Mouse (Mus musculus) ES-E14 (cell line): ENCODE data around the gene Sema6d. TPM values are rescaled to one million over a fixed set of nuclear protein-coding genes. Genes with fewer than 3 reads are reported as not detected.
A peak's percentile ranks its signal among the peaks of the same experiment; 100 is the strongest.

Source experiments
- DNase-seq: peaks from one replicate; pipeline ENCODE4 v3.0.0-alpha.2; 2013; ENCODE audit warnings: low read depth, low spot score
- H3K27ac ChIP-seq: 2 replicates; pipeline ENCODE4 v1.5.1; 2012; ENCODE audit warnings: low read depth, mild to moderate bottlenecking, low read length, moderate library complexity, mixed read lengths; ENCODE audit not compliant: poor library complexity, insufficient read depth, severe bottlenecking
- H3K36me3 ChIP-seq: 2 replicates; pipeline ENCODE4 v1.6.1; 2012; ENCODE audit warnings: mild to moderate bottlenecking, low read length, moderate library complexity, mixed read lengths; ENCODE audit not compliant: control insufficient read depth, poor library complexity, insufficient read depth, severe bottlenecking
- H3K4me1 ChIP-seq, 2 experiments: fragments of 150-350 bp in 1 of 2; sonication (generic) in 1 of 2; 2 replicates each; pipeline ENCODE4 v1.6.1; 2012; ENCODE audit warnings: low read length in 2 of 2, mild to moderate bottlenecking in 1 of 2, mixed read lengths in 1 of 2; ENCODE audit not compliant: control insufficient read depth in 2 of 2, insufficient read depth in 2 of 2, poor library complexity in 1 of 2
- H3K4me3 ChIP-seq, 2 experiments: fragments of 150-350 bp in 1 of 2; sonication (generic) in 1 of 2; 2 replicates each; pipeline ENCODE4 v1.5.1; 2012; ENCODE audit warnings: low read length in 2 of 2, low read depth in 1 of 2, mild to moderate bottlenecking in 1 of 2, mixed read lengths in 1 of 2; ENCODE audit not compliant: insufficient read depth in 1 of 2, poor library complexity in 1 of 2, severe bottlenecking in 1 of 2
- H3K9ac ChIP-seq: 2 replicates; pipeline ENCODE4 v1.6.1; 2012; ENCODE audit warnings: low read depth, mild to moderate bottlenecking, low read length, mixed read lengths; ENCODE audit not compliant: poor library complexity, insufficient read depth, severe bottlenecking
- H3K9me3 ChIP-seq: fragments of 150-350 bp; sonication (generic); 2 replicates; pipeline ENCODE4 v1.6.1; 2012; ENCODE audit warnings: low read depth, mild to moderate bottlenecking, low read length; ENCODE audit not compliant: control insufficient read depth, insufficient read depth
- CHD2 ChIP-seq: IDR thresholded peaks from 2 replicates; pipeline ENCODE4 v1.6.1; 2014; ENCODE audit warnings: mild to moderate bottlenecking, low read depth, low read length, inconsistent platforms
- HCFC1 ChIP-seq: IDR thresholded peaks from 2 replicates; pipeline ENCODE4 v1.6.1; 2012; ENCODE audit warnings: low read length, inconsistent platforms, borderline replicate concordance; ENCODE audit not compliant: insufficient read depth
- MAFK ChIP-seq: IDR thresholded peaks from 2 replicates; pipeline ENCODE4 v1.6.1; 2014; ENCODE audit warnings: mild to moderate bottlenecking, low read depth, low read length, inconsistent platforms; ENCODE audit not compliant: insufficient read depth
- ZC3H11A ChIP-seq: IDR thresholded peaks from 2 replicates; pipeline ENCODE4 v1.6.1; 2012; ENCODE audit warnings: low read depth, mild to moderate bottlenecking, inconsistent platforms, low read length, borderline replicate concordance
- ZNF384 ChIP-seq: IDR thresholded peaks from 2 replicates; pipeline ENCODE4 v1.6.1; 2012; ENCODE audit warnings: low read depth, low read length, inconsistent platforms
- in situ Hi-C, 2 experiments: fragments of 600-800 bp; cut with MboI; formaldehyde crosslinking; loops; one replicate each; pipeline ENCODE4 v1.15.1; 2025; ENCODE audit warnings: low sequenced_read_pairs in 2 of 2, inconsistent platforms in 1 of 2; ENCODE audit not compliant: unreplicated experiment in 2 of 2
- total RNA-seq: library from RNA; depleted of rRNA; stranded (reverse); fragments of 300-350 nt; gene quantifications from 2 replicates; pipeline ENCODE4 v1.2.3, GENCODE M21; 2012

Sema6d gene
- total RNA-seq, 1 experiment = 0.54 TPM

- H3K9ac ChIP-seq = no peak overlapping the region
- H3K4me1 ChIP-seq = no peaks in the 10 kb centered on the region
- H3K27ac ChIP-seq = no peak overlapping the region
- no peak overlapping the region for H3K4me3 ChIP-seq
- no peaks in the 10 kb centered on the region for H3K9me3 ChIP-seq
- no peak for DNase-seq
- in situ Hi-C loops = no loop called here
- TF ChIP-seq HCFC1 = no peak
- H3K36me3 ChIP-seq = no peaks in the 10 kb centered on the region
Measured at GRCm38 (mm10) chr2:124456999-124457398, 367.2 kb downstream of the Sema6d start.

- Histone ChIP-seq H3K27ac (no peak overlapping the region), H3K4me1 (no peaks in the 10 kb centered on the region), H3K4me3 (no peak overlapping the region), H3K9me3 (no peaks in the 10 kb centered on the region), H3K36me3 (no peaks in the 10 kb centered on the region), H3K9ac (no peak overlapping the region)
- DNase-seq = no peak
- no peak for TF ChIP-seq CHD2
- in situ Hi-C loops = no loop called here
Measured at GRCm38 (mm10) chr2:124458028-124458427, 368.3 kb downstream of the Sema6d start.

GRCm38 (mm10) chr2:124460956-124461355 lies 371.2 kb downstream of the Sema6d start:
- Histone ChIP-seq H3K36me3 (no peaks in the 10 kb centered on the region), H3K9me3 (no peaks in the 10 kb centered on the region), H3K9ac (no peak overlapping the region), H3K4me1 (no peaks in the 10 kb centered on the region), H3K4me3 (no peak overlapping the region), H3K27ac (no peak overlapping the region)
- TF ChIP-seq HCFC1 = no peak
- TF ChIP-seq ZNF384 = no peak
- no peak for TF ChIP-seq CHD2
- no peak for TF ChIP-seq ZC3H11A
- no peak for TF ChIP-seq MAFK
- no peak for DNase-seq
- in situ Hi-C loops = no loop called here

- no peak overlapping the region for H3K4me3 ChIP-seq
- no peaks in the 10 kb centered on the region for H3K4me1 ChIP-seq
- no peak for DNase-seq
- no peak for TF ChIP-seq MAFK
- no peak for TF ChIP-seq ZNF384
- TF ChIP-seq ZC3H11A = no peak
- no peak for TF ChIP-seq CHD2
- TF ChIP-seq HCFC1 = no peak
- H3K27ac ChIP-seq = no peak overlapping the region
- no peaks in the 10 kb centered on the region for H3K9me3 ChIP-seq
- in situ Hi-C loops = no loop called here
- no peaks in the 10 kb centered on the region for H3K36me3 ChIP-seq
- H3K9ac ChIP-seq = no peak overlapping the region
Measured at GRCm38 (mm10) chr2:124461378-124461851, 371.6 kb downstream of the Sema6d start.

- Histone ChIP-seq H3K4me1 (no peaks in the 10 kb centered on the region), H3K9ac (no peak overlapping the region), H3K27ac (no peak overlapping the region), H3K9me3 (no peaks in the 10 kb centered on the region), H3K4me3 (no peak overlapping the region), H3K36me3 (no peaks in the 10 kb centered on the region)
- DNase-seq = peak; percentile 4
- TF ChIP-seq ZNF384 (no peak), ZC3H11A (no peak), HCFC1 (no peak), CHD2 (no peak), MAFK (no peak)
- in situ Hi-C loops = no loop called here
Measured at GRCm38 (mm10) chr2:124465004-124465946, 375.5 kb downstream of the Sema6d start.
